Mouse (Mus musculus) hindbrain, embryonic 16.5 days (tissue): ENCODE measurements around the gene Dnaja4. TPM values are rescaled to one million over a fixed set of nuclear protein-coding genes. Genes with fewer than 3 reads are reported as not detected.

Source experiments
- ATAC-seq: fragments of 200-750 bp; cut with Nextera tagmentation; 2 replicates; pipeline ENCODE4 v1.8.0; 2017; ENCODE audit warnings: moderate TSS enrichment, moderate library complexity
- H3K27ac ChIP-seq: fragments of 300-500 bp; sonication (generic); 2 replicates; pipeline ENCODE4 v1.5.1; 2014; ENCODE audit warnings: low read depth, mild to moderate bottlenecking, control low read depth, low read length, moderate library complexity
- H3K27me3 ChIP-seq: fragments of 300-500 bp; sonication (generic); replicated peaks from 2 replicates; pipeline ENCODE4 v1.6.1; 2014; ENCODE audit warnings: low read length; ENCODE audit not compliant: control insufficient read depth, insufficient read depth
- H3K36me3 ChIP-seq: fragments of 300-500 bp; sonication (generic); 2 replicates; pipeline ENCODE4 v1.6.1; 2014; ENCODE audit warnings: mild to moderate bottlenecking, low read length, moderate library complexity, mixed read lengths; ENCODE audit not compliant: control insufficient read depth, insufficient read depth
- H3K4me1 ChIP-seq: fragments of 300-500 bp; sonication (generic); 2 replicates; pipeline ENCODE4 v1.6.1; 2014; ENCODE audit warnings: low read depth, low read length; ENCODE audit not compliant: control insufficient read depth, insufficient read depth
- H3K4me2 ChIP-seq: fragments of 300-500 bp; sonication (generic); 2 replicates; pipeline ENCODE4 v1.6.1; 2014; ENCODE audit warnings: mild to moderate bottlenecking, low read length, control low read depth, moderate library complexity
- H3K4me3 ChIP-seq: fragments of 300-500 bp; sonication (generic); 2 replicates; pipeline ENCODE4 v1.5.1; 2014; ENCODE audit warnings: mild to moderate bottlenecking, low read length, control low read depth, moderate library complexity
- H3K9ac ChIP-seq: fragments of 300-500 bp; sonication (generic); 2 replicates; pipeline ENCODE4 v1.6.1; 2014; ENCODE audit warnings: low read depth, mild to moderate bottlenecking, control low read depth, low read length, moderate library complexity
- H3K9me3 ChIP-seq: fragments of 300-500 bp; sonication (generic); 2 replicates; pipeline ENCODE4 v1.6.1; 2014; ENCODE audit warnings: mild to moderate bottlenecking, low read length, moderate library complexity; ENCODE audit not compliant: control insufficient read depth
- WGBS: fragments of 180-500 bp; shearing (Covaris S2); extraction: QIAGEN DNeasy Blood & Tissue Kit; methylation state at CpG from one replicate; pipeline ENCODE4 v1.1.7; 2014; 5-methylcytosine and 5-hydroxymethylcytosine counted together
- polyA plus RNA-seq: library from polyadenylated mRNA; unstranded; fragments of >200 nt; fragmentation: Nextera tagmentation; extraction: Ambion mirVana; gene quantifications from 2 replicates; pipeline ENCODE4 v1.2.1, GENCODE M21; 2015

Dnaja4 gene
- polyA plus RNA-seq, 1 experiment from 2014 or later: 10.0 TPM

GRCm38 (mm10) chr9:54736284-54736701 is 37.6 kb downstream of the Dnaja4 start:
- ATAC-seq: no peak
- H3K36me3 ChIP-seq: no peaks in the 10 kb centered on the region
- 19% methylated on average over 9 of the region's 9 CpGs for WGBS
- no peaks in the 10 kb centered on the region for H3K9me3 ChIP-seq
- no peak overlapping the region for H3K4me3 ChIP-seq
- H3K4me1 ChIP-seq: peaks cover 12% of the 10 kb centered on the region
- no peaks in the 10 kb centered on the region for H3K27me3 ChIP-seq
- no peak overlapping the region for H3K4me2 ChIP-seq
- no peak overlapping the region for H3K27ac ChIP-seq
- no peak overlapping the region for H3K9ac ChIP-seq

DNA sequence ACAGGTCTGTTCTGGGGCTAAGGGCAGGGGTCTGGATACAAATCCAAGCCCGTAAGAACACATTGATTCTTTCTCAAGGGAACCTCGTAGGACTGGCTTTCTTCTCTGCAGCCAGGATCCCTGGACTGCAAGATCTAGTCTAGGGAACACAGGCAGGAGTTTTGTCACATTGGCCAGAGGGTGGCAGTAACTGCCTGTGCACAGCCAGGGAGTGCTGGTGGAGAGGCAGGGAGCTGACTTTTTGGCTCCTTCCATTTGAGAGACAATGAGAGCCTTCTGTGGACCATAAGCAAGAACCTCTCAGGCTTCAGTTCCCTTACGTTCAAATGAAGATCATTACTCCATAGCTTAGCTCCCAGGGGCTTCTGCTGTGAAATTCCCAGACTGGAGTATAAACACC is 39.7 kb downstream of the Dnaja4 start:
- H3K27me3 ChIP-seq: no peaks in the 10 kb centered on the region
- ATAC-seq: peak; percentile 64
- no peak overlapping the region for H3K4me2 ChIP-seq
- H3K27ac ChIP-seq: no peak overlapping the region
- no peaks in the 10 kb centered on the region for H3K36me3 ChIP-seq
- no peak overlapping the region for H3K4me3 ChIP-seq
- H3K9me3 ChIP-seq: no peaks in the 10 kb centered on the region
- H3K4me1 ChIP-seq: peaks cover 9% of the 10 kb centered on the region
- WGBS: 7% methylated on average over 3 of the region's 3 CpGs
- H3K9ac ChIP-seq: no peak overlapping the region

DNA sequence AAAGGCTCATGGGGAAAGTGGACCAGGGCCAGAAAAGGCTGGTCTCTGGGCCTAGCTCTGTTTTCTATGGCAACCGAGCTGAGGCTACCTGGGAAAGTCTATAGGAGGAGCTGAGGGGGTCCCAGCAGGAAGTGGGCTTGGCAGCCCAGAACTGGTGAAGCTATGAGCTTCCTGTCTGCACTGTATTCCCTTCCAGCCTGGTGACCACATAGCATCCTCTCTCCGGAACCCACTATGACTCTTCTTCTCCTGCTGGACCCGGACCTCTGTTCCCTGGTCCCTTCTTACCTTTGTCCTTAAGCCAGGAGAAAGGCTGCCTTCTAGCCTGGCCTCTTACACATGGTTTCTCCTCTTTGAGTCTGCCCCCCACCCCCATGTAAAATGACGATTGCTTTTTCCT is 45.2 kb downstream of the Dnaja4 start:
- no peak for ATAC-seq

GRCm38 (mm10) chr9:54745740-54746370 is 47.2 kb downstream of the Dnaja4 start:
- Histone ChIP-seq H3K9me3 (no peaks in the 10 kb centered on the region), H3K4me1 (no peaks in the 10 kb centered on the region), H3K9ac (0 out of 2 replicates have a peak overlapping the region, but pooled peaks have one; percentile 32), H3K27me3 (no peaks in the 10 kb centered on the region), H3K27ac (no peak overlapping the region), H3K4me3 (no peak overlapping the region), H3K36me3 (no peaks in the 10 kb centered on the region), H3K4me2 (no peak overlapping the region)
- 25% methylated on average over 13 of the region's 13 CpGs for WGBS
- peak; percentile 17; the same call in 1 of the 2 replicates for ATAC-seq

More for the DNA sequence above, 45.2 kb downstream of the Dnaja4 start:
- H3K4me2 ChIP-seq: no peak overlapping the region
- H3K36me3 ChIP-seq: no peaks in the 10 kb centered on the region
- H3K4me3 ChIP-seq: no peak overlapping the region
- H3K27ac ChIP-seq: no peak overlapping the region
- no peaks in the 10 kb centered on the region for H3K27me3 ChIP-seq
- H3K9ac ChIP-seq: no peak overlapping the region
- no peaks in the 10 kb centered on the region for H3K9me3 ChIP-seq
- H3K4me1 ChIP-seq: no peaks in the 10 kb centered on the region
- WGBS: 89% methylated on average over 4 of the region's 4 CpGs

DNA sequence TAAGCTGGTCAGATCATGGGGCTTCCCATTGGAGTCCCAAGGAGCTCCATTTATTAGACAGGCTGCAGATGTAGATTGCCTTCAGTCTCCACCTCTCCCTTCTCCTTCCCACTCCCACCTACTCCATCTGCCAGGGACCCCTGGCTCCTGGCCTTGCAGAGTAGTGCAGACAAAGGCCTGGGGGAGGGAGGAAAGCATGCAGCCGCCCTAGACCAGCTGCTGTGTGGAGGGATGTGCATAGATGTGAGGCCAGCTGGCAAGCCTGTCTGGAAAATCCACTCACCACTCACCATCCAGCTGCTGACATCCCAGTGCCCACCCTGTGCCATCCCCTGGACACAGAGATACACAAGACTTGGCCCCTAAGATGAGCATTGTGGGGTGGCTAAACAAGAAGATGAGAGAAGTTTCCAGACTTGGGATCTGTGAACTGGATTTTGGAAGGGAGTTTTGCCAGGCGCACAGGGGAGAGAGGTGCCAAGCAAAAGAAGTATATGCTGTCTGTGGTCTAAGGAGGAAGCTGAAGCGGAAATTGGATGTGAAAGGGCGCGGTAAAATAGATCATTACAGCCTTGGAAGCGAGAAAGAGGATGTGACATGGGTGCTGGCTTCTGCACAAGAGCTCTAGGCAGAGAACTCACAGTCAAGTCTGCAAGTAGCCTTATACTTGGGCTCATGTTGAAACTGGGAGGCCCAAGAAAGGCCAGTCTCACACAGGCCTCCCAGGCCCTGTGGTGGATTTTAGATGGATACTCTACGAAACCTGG is 51.7 kb downstream of the Dnaja4 start:
- Histone ChIP-seq H3K9me3 (no peaks in the 10 kb centered on the region), H3K4me1 (peaks cover 12% of the 10 kb centered on the region), H3K27me3 (no peaks in the 10 kb centered on the region), H3K4me3 (no peak overlapping the region), H3K36me3 (no peaks in the 10 kb centered on the region), H3K9ac (no peak overlapping the region), H3K4me2 (no peak overlapping the region), H3K27ac (no peak overlapping the region)
- WGBS: 82% methylated on average over 7 of the region's 7 CpGs
- no peak for ATAC-seq

DNA sequence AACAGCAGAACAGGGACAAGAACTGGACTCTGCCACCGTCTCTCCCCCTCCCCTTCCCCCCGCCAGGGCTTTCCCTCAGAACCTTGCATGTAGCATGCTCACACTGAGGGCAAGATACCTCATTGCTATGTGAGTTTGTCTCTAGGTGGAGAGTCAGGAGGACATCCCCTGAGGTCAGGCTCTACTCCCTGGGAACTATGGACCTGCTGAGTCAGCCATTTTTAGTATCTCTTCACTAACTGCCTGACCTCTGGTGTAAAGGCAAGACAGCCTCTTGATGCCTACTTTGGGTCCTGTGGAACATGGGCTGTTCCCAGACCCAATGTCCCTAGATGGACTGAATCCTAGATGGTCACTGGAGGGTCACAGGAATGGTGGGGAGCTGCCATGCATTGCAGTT is 53.0 kb downstream of the Dnaja4 start:
- H3K36me3 ChIP-seq: no peaks in the 10 kb centered on the region
- ATAC-seq: no peak
- peaks cover 12% of the 10 kb centered on the region for H3K4me1 ChIP-seq
- no peak overlapping the region for H3K27ac ChIP-seq
- H3K9ac ChIP-seq: no peak overlapping the region
- H3K4me3 ChIP-seq: no peak overlapping the region
- no peak overlapping the region for H3K4me2 ChIP-seq
- H3K9me3 ChIP-seq: no peaks in the 10 kb centered on the region
- 76% methylated on average over 2 of the region's 2 CpGs for WGBS
- H3K27me3 ChIP-seq: no peaks in the 10 kb centered on the region

DNA sequence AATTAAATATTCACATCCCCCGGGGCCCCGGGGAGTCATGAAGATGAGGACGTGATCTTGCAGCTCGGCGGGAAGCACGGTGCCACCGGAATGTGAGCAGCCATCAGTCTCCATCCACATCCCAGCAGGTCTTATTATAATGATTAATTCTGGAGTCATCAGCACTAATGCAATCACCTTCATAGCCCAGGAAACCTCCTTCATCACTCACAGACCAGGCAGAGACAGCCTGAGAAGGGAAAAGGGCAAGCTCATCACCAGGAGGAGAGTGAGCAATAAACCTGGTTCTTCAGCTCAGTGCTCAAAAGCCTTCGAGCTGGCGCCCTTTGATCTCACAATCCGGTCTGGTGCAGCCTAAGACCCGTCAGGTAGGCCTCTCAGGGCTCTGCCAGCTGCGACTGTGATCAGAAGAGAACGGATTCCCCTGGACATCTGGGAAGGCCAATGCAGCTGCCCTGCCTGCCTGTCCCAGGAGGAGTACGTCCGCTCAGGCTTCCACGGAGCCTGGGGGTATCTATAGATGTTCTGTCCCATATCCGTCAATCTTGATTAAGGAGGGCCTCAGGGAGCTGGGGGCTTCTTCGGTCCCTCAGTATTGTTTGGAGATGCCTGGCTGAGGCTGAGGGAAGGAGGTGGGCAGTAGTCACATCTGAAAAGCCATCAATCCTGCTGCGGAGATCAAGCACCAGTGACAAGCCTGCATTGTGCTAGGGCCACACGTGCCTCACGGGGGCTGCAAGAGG is 53.7 kb downstream of the Dnaja4 start:
- no peak overlapping the region for H3K4me2 ChIP-seq
- peak overlapping the region; percentile 23; the same call in 1 of the 2 replicates for H3K9ac ChIP-seq
- ATAC-seq: peak; percentile 76
- H3K27me3 ChIP-seq: no peaks in the 10 kb centered on the region
- 16% methylated on average over 21 of the region's 21 CpGs for WGBS
- H3K27ac ChIP-seq: peak overlapping the region; percentile 14; the same call in 1 of the 2 replicates
- no peaks in the 10 kb centered on the region for H3K36me3 ChIP-seq
- peaks cover 12% of the 10 kb centered on the region for H3K4me1 ChIP-seq
- no peak overlapping the region for H3K4me3 ChIP-seq
- no peaks in the 10 kb centered on the region for H3K9me3 ChIP-seq

DNA sequence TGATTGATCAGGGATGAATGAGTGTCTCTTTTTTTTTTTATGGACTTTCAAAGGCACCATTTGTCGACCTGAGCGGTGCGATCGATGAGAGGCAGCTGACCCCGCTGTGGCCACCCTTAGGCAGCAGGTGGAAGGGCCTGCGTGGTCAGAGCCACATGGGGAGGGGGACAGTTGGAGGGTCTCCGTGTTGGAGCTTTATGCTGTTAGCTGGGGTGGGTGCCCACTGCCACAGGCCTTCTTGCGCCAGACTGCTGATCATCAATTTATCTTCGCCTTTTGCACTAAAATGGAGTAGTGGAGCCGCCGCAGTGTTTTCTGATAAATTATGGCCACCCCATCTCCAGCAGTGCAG is 54.2 kb downstream of the Dnaja4 start:
- Histone ChIP-seq H3K4me3 (no peak overlapping the region), H3K4me2 (no peak overlapping the region), H3K9ac (no peak overlapping the region), H3K27me3 (no peaks in the 10 kb centered on the region), H3K4me1 (peaks cover 12% of the 10 kb centered on the region), H3K27ac (no peak overlapping the region), H3K9me3 (no peaks in the 10 kb centered on the region), H3K36me3 (no peaks in the 10 kb centered on the region)
- peak; percentile 18; the same call in 1 of the 2 replicates for ATAC-seq
- 35% methylated on average over 11 of the region's 11 CpGs for WGBS

- H3K4me3 ChIP-seq: no peak overlapping the region
- peaks cover 2% of the 10 kb centered on the region for H3K4me1 ChIP-seq
- no peaks in the 10 kb centered on the region for H3K36me3 ChIP-seq
- H3K9ac ChIP-seq: no peak overlapping the region
- WGBS: 12% methylated on average over 6 of the region's 6 CpGs
- H3K27me3 ChIP-seq: peaks cover 7% of the 10 kb centered on the region
- H3K9me3 ChIP-seq: no peaks in the 10 kb centered on the region
- 0 out of 2 replicates have a peak, but pooled peaks have one; percentile 20 for ATAC-seq
- H3K4me2 ChIP-seq: no peak overlapping the region
- no peak overlapping the region for H3K27ac ChIP-seq
Measured at GRCm38 (mm10) chr9:54759592-54759991, 60.9 kb downstream of the Dnaja4 start.
